Mouse (Mus musculus) gastrocnemius, postnatal 4 days (tissue): ENCODE results near the gene RPS10-NUDT3. TPM values are rescaled to one million over a fixed set of nuclear protein-coding genes. Genes with fewer than 3 reads are reported as not detected.

Source experiments
- DNase-seq, 2 experiments: peaks; one replicate each; pipeline ENCODE4 v3.0.0; 2021 to 2022; ENCODE audit warnings: low spot score in 2 of 2, mixed read lengths in 2 of 2
- total RNA-seq, 2 experiments: library from RNA; stranded (reverse); gene quantifications; 2 replicates each; pipeline ENCODE4 v1.2.3; 2021

RPS10-NUDT3 gene
- total RNA-seq, 2 experiments from 2014 or later, result not detected

DNA sequence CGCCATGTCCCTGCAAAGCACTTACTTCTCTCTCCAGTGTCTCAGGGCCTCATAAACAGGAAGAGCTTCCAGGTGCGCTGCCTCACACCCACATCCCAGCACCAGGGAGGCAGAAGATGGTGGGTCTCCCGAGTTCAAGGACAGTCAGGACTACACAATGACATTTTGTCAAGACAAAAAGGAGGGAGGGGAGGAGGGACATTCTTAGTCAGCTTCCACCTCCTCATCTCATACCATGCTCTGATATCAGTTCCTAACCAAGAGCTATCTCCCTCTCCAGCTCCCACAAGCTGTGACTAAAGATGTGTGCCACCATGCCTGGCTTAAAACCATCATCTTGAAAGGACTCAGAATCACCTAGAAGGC is 23.5 kb downstream of the RPS10-NUDT3 start:
- DNase-seq, result no peak

- no peak for DNase-seq
Measured at GRCm38 (mm10) chr17:27610679-27611518, 24.1 kb downstream of the RPS10-NUDT3 start.

GRCm38 (mm10) chr17:27609576-27609975 is 25.4 kb downstream of the RPS10-NUDT3 start:
- DNase-seq, result no peak

GRCm38 (mm10) chr17:27603522-27604234 is 31.3 kb downstream of the RPS10-NUDT3 start:
- DNase-seq, result no peak

GRCm38 (mm10) chr17:27603036-27603435 is 32.0 kb downstream of the RPS10-NUDT3 start:
- DNase-seq, result no peak

- DNase-seq, result no peak
Measured at GRCm38 (mm10) chr17:27600869-27601268, 34.2 kb downstream of the RPS10-NUDT3 start.

- DNase-seq, result no peak
Measured at GRCm38 (mm10) chr17:27600286-27600685, 34.7 kb downstream of the RPS10-NUDT3 start.

GRCm38 (mm10) chr17:27596376-27597190 is 38.4 kb downstream of the RPS10-NUDT3 start:
- no peak for DNase-seq

GRCm38 (mm10) chr17:27595659-27596375 is 39.2 kb downstream of the RPS10-NUDT3 start:
- DNase-seq, result no peak

DNA sequence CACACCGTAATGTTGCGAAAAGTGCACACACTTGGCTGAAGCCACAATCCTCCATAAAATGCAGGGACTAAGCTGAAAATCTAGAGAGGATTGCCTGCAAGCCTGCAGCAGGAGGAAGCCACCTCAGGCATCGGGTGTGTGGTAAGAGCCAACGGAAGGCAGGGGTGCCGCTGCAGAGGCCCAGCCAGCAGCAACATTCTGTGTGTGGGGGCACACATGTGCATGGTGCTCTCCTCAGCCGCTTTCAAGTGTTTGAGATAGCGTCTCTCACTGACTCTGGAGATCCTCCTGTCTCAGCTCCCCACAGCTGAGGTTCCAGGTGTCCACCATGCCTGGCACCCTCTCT is 42.5 kb downstream of the RPS10-NUDT3 start:
- DNase-seq, result no peak

- DNase-seq, result no peak
Measured at GRCm38 (mm10) chr17:27591826-27592564, 43.0 kb downstream of the RPS10-NUDT3 start.

GRCm38 (mm10) chr17:27588231-27588630 is 46.8 kb downstream of the RPS10-NUDT3 start:
- DNase-seq, result no peak

GRCm38 (mm10) chr17:27587252-27587651 is 47.8 kb downstream of the RPS10-NUDT3 start:
- no peak for DNase-seq

DNA sequence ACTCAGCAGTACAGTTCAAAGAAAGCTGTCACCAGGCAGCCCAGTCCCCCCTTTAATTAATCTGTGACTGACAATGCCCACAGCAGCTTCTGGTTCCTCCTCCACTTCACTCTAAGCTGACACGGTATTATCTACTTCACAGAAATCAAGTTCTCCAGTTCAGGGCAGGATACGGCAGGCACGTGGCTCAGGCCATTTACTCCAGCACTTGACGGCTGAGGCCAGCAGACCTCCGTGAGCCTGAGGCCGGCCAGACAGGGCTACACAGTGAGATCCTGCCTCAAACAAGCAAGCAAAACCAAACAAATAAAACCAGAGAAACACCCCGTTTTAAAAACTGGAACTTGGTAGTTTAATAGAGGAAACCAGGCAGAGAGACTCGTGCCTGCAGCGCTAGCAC is 48.4 kb downstream of the RPS10-NUDT3 start:
- no peak for DNase-seq

- no peak for DNase-seq
Measured at GRCm38 (mm10) chr17:27583185-27583894, 51.7 kb downstream of the RPS10-NUDT3 start.

- no peak for DNase-seq
Measured at GRCm38 (mm10) chr17:27580392-27581068, 54.5 kb downstream of the RPS10-NUDT3 start.

DNA sequence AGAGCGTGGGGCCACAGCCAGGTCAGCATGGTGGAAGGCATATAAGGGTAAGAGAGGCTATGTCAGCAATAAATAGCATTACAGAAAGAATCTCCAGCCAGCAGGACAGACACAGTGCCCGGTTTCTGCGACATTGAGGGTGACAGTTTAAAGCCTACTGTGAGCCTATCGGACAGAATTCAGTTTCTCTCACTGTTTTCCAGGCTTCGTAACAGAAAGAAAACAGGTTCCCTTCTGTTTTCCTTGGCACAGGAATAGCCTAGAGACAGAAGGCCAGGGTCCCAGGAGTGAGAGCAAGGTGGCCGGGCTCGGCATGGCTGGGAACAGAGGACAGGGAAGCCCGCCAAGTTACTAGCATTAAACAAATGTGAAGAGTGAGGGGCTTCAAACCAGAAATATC is 55.2 kb downstream of the RPS10-NUDT3 start:
- DNase-seq, result no peak

- no peak for DNase-seq
Measured at GRCm38 (mm10) chr17:27578487-27578886, 56.5 kb downstream of the RPS10-NUDT3 start.

GRCm38 (mm10) chr17:27577468-27577867 is 57.6 kb downstream of the RPS10-NUDT3 start:
- no peak for DNase-seq
